Mouse (Mus musculus): ENCODE measurements around the gene Sh3rf1. TPM values are rescaled to one million over a fixed set of nuclear protein-coding genes. Genes with fewer than 3 reads are reported as not detected.

The Sh3rf1 gene
- polyA plus RNA-seq, 1 experiment from 2014 or later, result 15.5 TPM

- Histone ChIP-seq H3K27me3 (ENCODE audit: control insufficient read depth, insufficient read depth, low read length) (no peaks in the 10 kb centered on the region), H3K36me3 (ENCODE audit: control insufficient read depth, insufficient read depth, low read length) (peaks cover 3% of the 10 kb centered on the region; the same call in 1 of the 2 replicates), H3K4me3 (ENCODE audit: low read depth, low read length) (no peak overlapping the region), H3K9ac (replicated peaks; ENCODE audit: low read depth, low read length) (no peak overlapping the region), H3K27ac (ENCODE audit: low read length) (no peak overlapping the region), H3K4me1 (ENCODE audit: control insufficient read depth, insufficient read depth, low read length) (no peaks in the 10 kb centered on the region), H3K9me3 (ENCODE audit: control insufficient read depth, low read depth, low read length) (no peaks in the 10 kb centered on the region), H3K4me2 (replicated peaks; ENCODE audit: low read depth, low read length) (no peak overlapping the region)
- 52% methylated on average over 10 of the region's 10 CpGs for WGBS
- ATAC-seq (ENCODE audit: insufficient number of reproducible peaks, insufficient read depth, low FRiP score, low read depth), result no peak
Measured at GRCm38 (mm10) chr8:61359851-61360272, 136.2 kb downstream of the Sh3rf1 start.

- Histone ChIP-seq H3K4me3 (ENCODE audit: low read depth, low read length) (no peak overlapping the region), H3K4me1 (ENCODE audit: control insufficient read depth, insufficient read depth, low read length) (no peaks in the 10 kb centered on the region), H3K9ac (replicated peaks; ENCODE audit: low read depth, low read length) (no peak overlapping the region), H3K4me2 (replicated peaks; ENCODE audit: low read depth, low read length) (no peak overlapping the region), H3K27me3 (ENCODE audit: control insufficient read depth, insufficient read depth, low read length) (no peaks in the 10 kb centered on the region), H3K27ac (ENCODE audit: low read length) (no peak overlapping the region), H3K9me3 (ENCODE audit: control insufficient read depth, low read depth, low read length) (no peaks in the 10 kb centered on the region), H3K36me3 (ENCODE audit: control insufficient read depth, insufficient read depth, low read length) (peaks cover 3% of the 10 kb centered on the region; the same call in 1 of the 2 replicates)
- 82% methylated on average over 4 of the region's 4 CpGs for WGBS
- ATAC-seq (ENCODE audit: insufficient number of reproducible peaks, insufficient read depth, low FRiP score, low read depth), result no peak
Measured at GRCm38 (mm10) chr8:61360362-61360761, 136.7 kb downstream of the Sh3rf1 start.

GRCm38 (mm10) chr8:61361476-61361875 is 137.8 kb downstream of the Sh3rf1 start:
- Histone ChIP-seq H3K9ac (replicated peaks; ENCODE audit: low read depth, low read length) (no peak overlapping the region), H3K4me3 (ENCODE audit: low read depth, low read length) (no peak overlapping the region), H3K4me1 (ENCODE audit: control insufficient read depth, insufficient read depth, low read length) (no peaks in the 10 kb centered on the region), H3K9me3 (ENCODE audit: control insufficient read depth, low read depth, low read length) (no peaks in the 10 kb centered on the region), H3K36me3 (ENCODE audit: control insufficient read depth, insufficient read depth, low read length) (peaks cover 3% of the 10 kb centered on the region; the same call in 1 of the 2 replicates), H3K27me3 (ENCODE audit: control insufficient read depth, insufficient read depth, low read length) (no peaks in the 10 kb centered on the region), H3K27ac (ENCODE audit: low read length) (no peak overlapping the region), H3K4me2 (replicated peaks; ENCODE audit: low read depth, low read length) (no peak overlapping the region)
- ATAC-seq (ENCODE audit: insufficient number of reproducible peaks, insufficient read depth, low FRiP score, low read depth), result no peak
- 91% methylated on average over 11 of the region's 11 CpGs for WGBS

DNA sequence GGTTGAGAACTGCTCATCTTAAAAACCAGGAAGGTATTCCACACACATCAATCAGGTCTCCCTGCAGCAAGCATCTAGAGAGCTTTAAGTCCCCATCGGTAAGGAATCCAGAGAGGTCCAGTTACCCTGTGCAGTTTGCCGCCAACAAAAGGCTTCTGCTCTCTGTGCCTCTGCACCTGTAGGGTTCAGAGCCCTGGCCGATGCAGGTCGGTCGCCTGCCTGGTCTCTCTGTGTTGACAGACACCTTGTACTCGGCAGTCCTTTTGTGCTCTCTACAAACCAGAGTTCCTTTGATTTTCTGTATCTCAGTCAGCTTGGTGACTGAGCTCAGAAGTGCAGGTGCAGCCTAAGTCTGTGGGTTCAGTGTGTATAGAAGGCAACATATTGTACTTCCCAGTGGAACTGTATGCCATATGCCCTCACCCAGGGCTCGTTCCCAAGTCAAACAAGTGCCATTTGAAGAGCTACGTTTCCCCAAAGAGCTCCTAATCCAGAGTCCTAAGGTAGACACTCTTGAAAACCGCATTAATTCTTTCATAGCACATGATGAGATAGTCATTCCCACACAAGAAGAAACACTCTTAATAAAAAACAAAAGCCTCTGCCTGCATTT is 138.7 kb downstream of the Sh3rf1 start:
- no peaks in the 10 kb centered on the region for H3K9me3 ChIP-seq (ENCODE audit: control insufficient read depth, low read depth, low read length)
- H3K27ac ChIP-seq (ENCODE audit: low read length), result no peak overlapping the region
- no peak overlapping the region for H3K4me3 ChIP-seq (ENCODE audit: low read depth, low read length)
- WGBS, result 68% methylated on average over 9 of the region's 9 CpGs
- peaks cover 6% of the 10 kb centered on the region; the same call in 1 of the 2 replicates for H3K36me3 ChIP-seq (ENCODE audit: control insufficient read depth, insufficient read depth, low read length)
- no peak overlapping the region for H3K9ac ChIP-seq (replicated peaks; ENCODE audit: low read depth, low read length)
- H3K27me3 ChIP-seq (ENCODE audit: control insufficient read depth, insufficient read depth, low read length), result no peaks in the 10 kb centered on the region
- H3K4me2 ChIP-seq (replicated peaks; ENCODE audit: low read depth, low read length), result no peak overlapping the region
- no peaks in the 10 kb centered on the region for H3K4me1 ChIP-seq (ENCODE audit: control insufficient read depth, insufficient read depth, low read length)
- ATAC-seq (ENCODE audit: insufficient number of reproducible peaks, insufficient read depth, low FRiP score, low read depth), result no peak

- WGBS, result 92% methylated on average over 9 of the region's 9 CpGs
Measured at GRCm38 (mm10) chr8:61373303-61373702, 149.6 kb downstream of the Sh3rf1 start.

DNA sequence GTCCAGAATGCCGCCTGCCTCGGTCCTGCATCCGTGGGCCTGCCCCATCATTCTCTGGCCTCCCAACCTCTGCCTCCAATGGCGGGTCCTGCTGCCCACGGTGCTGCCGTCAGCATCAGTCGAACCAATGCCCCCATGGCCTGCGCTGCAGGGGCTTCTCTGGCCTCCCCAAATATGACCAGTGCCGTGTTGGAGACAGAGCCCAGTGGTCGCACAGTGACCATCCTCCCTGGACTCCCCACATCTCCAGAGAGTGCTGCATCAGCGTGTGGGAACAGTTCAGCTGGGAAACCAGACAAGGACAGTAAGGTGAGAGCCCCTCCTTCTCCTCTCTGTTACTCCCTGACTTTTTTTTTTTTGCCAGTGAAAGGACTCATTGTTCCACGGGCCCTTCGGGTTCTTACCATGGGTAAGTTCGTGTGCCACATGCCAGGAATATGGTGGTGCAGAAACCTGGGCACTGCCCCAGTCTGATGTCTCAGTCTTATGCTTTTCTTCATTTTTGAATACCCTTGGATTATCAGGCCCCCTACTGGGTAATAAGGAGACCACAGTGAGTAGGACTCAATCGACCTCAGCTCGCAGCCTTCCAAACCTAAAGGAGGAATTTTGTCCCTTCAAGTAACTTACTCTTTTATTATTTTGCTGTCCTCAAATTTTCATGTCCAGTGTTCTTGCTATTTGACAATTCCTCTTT is 150.5 kb downstream of the Sh3rf1 start:
- Histone ChIP-seq H3K4me3 (ENCODE audit: low read depth, low read length) (no peak overlapping the region), H3K36me3 (ENCODE audit: control insufficient read depth, insufficient read depth, low read length) (no peaks in the 10 kb centered on the region; the same call in 1 of the 2 replicates), H3K4me1 (ENCODE audit: control insufficient read depth, insufficient read depth, low read length) (no peaks in the 10 kb centered on the region), H3K27ac (ENCODE audit: low read length) (no peak overlapping the region), H3K9me3 (ENCODE audit: control insufficient read depth, low read depth, low read length) (no peaks in the 10 kb centered on the region), H3K4me2 (replicated peaks; ENCODE audit: low read depth, low read length) (no peak overlapping the region), H3K9ac (replicated peaks; ENCODE audit: low read depth, low read length) (no peak overlapping the region), H3K27me3 (ENCODE audit: control insufficient read depth, insufficient read depth, low read length) (no peaks in the 10 kb centered on the region)
- 87% methylated on average over 16 of the region's 16 CpGs for WGBS
- ATAC-seq (ENCODE audit: insufficient number of reproducible peaks, insufficient read depth, low FRiP score, low read depth), result no peak

More at GRCm38 (mm10) chr8:61373303-61373702, 149.6 kb downstream of the Sh3rf1 start:
- no peak for ATAC-seq (ENCODE audit: insufficient number of reproducible peaks, insufficient read depth, low FRiP score, low read depth)
- Histone ChIP-seq H3K9ac (replicated peaks; ENCODE audit: low read depth, low read length) (no peak overlapping the region), H3K27ac (ENCODE audit: low read length) (no peak overlapping the region), H3K4me3 (ENCODE audit: low read depth, low read length) (no peak overlapping the region), H3K4me1 (ENCODE audit: control insufficient read depth, insufficient read depth, low read length) (no peaks in the 10 kb centered on the region), H3K27me3 (ENCODE audit: control insufficient read depth, insufficient read depth, low read length) (no peaks in the 10 kb centered on the region), H3K9me3 (ENCODE audit: control insufficient read depth, low read depth, low read length) (no peaks in the 10 kb centered on the region), H3K4me2 (replicated peaks; ENCODE audit: low read depth, low read length) (no peak overlapping the region), H3K36me3 (ENCODE audit: control insufficient read depth, insufficient read depth, low read length) (no peaks in the 10 kb centered on the region; the same call in 1 of the 2 replicates)

- no peak overlapping the region for H3K9ac ChIP-seq (replicated peaks; ENCODE audit: low read depth, low read length)
- no peaks in the 10 kb centered on the region for H3K4me1 ChIP-seq (ENCODE audit: control insufficient read depth, insufficient read depth, low read length)
- no peak overlapping the region for H3K4me3 ChIP-seq (ENCODE audit: low read depth, low read length)
- H3K9me3 ChIP-seq (ENCODE audit: control insufficient read depth, low read depth, low read length), result no peaks in the 10 kb centered on the region
- H3K27me3 ChIP-seq (ENCODE audit: control insufficient read depth, insufficient read depth, low read length), result no peaks in the 10 kb centered on the region
- H3K27ac ChIP-seq (ENCODE audit: low read length), result no peak overlapping the region
- ATAC-seq (ENCODE audit: insufficient number of reproducible peaks, insufficient read depth, low FRiP score, low read depth), result no peak
- 72% methylated on average over 7 of the region's 7 CpGs for WGBS
- H3K4me2 ChIP-seq (replicated peaks; ENCODE audit: low read depth, low read length), result no peak overlapping the region
- H3K36me3 ChIP-seq (ENCODE audit: control insufficient read depth, insufficient read depth, low read length), result no peaks in the 10 kb centered on the region; the same call in 1 of the 2 replicates
Measured at GRCm38 (mm10) chr8:61375205-61375604, 151.5 kb downstream of the Sh3rf1 start.

DNA sequence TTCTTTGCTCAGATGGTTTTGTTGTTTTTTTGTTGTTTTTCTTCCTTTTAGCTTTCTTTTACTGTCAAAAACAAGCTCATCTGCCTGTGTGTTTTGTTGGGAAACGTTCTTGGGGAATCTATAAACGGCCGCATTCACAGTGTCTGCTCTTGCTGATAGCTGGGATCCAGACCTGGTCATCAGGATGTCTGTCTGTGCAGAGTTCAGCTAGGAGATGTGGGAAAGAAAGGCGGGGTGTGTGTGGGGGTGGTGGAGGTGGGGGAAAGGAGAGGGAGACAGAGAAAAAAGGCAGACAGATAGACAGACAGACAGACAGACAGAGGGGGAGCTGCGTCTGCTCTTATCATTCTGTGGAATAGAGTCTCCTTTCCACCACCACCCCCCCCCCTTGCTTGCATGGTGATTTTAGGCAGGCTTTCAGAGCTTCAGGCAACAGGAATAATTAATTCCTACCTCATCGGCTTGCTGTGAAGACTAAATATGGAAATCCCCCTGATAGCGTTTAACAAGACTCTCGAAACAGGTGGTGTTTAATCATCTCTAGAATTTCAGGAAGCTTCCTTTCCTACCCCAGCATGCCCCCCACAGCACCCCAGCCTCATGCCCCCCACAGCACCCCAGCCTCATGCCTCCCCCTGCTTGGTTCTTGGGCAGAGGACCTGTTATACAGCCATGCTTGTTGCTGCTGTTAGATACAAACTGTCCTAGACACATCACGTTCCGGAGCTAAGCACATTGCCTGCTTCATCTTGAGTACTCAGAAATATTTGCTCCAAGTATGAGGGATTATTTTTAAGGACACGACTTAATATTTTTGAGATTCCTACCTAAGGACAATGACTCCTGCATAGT is 155.4 kb downstream of the Sh3rf1 start:
- H3K9me3 ChIP-seq (ENCODE audit: control insufficient read depth, low read depth, low read length), result no peaks in the 10 kb centered on the region

More for the DNA sequence above, 155.4 kb downstream of the Sh3rf1 start:
- Histone ChIP-seq H3K4me1 (ENCODE audit: control insufficient read depth, insufficient read depth, low read length) (no peaks in the 10 kb centered on the region), H3K4me2 (replicated peaks; ENCODE audit: low read depth, low read length) (no peak overlapping the region), H3K9ac (replicated peaks; ENCODE audit: low read depth, low read length) (no peak overlapping the region), H3K27me3 (ENCODE audit: control insufficient read depth, insufficient read depth, low read length) (no peaks in the 10 kb centered on the region), H3K27ac (ENCODE audit: low read length) (no peak overlapping the region), H3K4me3 (ENCODE audit: low read depth, low read length) (no peak overlapping the region), H3K36me3 (ENCODE audit: control insufficient read depth, insufficient read depth, low read length) (peaks cover 2% of the 10 kb centered on the region)
- 72% methylated on average over 11 of the region's 11 CpGs for WGBS
- ATAC-seq (ENCODE audit: insufficient number of reproducible peaks, insufficient read depth, low FRiP score, low read depth), result no peak
